Mouse (Mus musculus): ENCODE data around the gene Cers6. TPM values are rescaled to one million over a fixed set of nuclear protein-coding genes. Genes with fewer than 3 reads are reported as not detected.

Cers6 gene
- total RNA-seq, 2 experiments from 2014 or later: 69.2 to 74.0 TPM

DNA sequence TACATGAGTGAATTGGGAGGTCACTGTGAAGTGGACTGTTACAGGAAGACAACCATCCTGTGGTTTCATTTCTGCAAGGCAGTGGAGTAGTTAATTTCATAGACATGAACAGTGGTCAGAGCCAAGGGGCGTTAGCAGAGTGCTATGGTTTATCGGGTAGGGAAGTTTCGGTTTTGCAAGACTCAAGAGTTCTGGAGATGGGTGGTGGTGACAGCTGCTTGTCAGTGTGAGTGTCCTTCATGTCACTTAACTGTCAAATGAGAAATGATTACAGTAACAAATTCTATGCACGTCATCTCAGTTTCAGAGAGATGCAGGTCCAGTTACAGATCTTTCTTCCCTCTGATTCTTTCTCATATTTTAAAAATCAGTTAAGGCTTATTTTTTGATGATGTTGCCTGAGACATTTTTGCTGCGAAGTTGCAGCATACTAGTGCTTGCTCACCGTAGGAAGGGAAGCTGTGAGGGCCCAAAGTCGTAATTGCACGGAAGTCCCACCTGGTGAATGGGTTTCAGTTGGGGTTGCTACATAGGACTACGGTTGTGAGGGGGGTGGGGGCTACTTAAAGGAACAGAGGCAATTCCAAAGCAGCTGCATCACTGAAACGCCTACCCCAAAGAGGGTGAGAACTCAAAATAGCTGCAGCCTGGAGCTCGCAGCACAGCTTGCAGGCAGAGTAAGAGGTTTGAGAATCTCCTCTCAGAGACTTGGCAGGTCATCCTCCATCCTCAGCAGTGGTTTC lies 46.7 kb downstream of the Cers6 start:
- intact Hi-C loops (cut with DNase I): no loop called here
- DNase-seq (ENCODE audit: low spot score in 2 of 2): peak; percentile 38 to 41

- no peak for DNase-seq (ENCODE audit: low spot score in 2 of 2)
- intact Hi-C loops (cut with DNase I): no loop called here
These were observed 49.5 kb downstream of the Cers6 start for GRCm38 (mm10) chr2:68910727-68911126.

DNA sequence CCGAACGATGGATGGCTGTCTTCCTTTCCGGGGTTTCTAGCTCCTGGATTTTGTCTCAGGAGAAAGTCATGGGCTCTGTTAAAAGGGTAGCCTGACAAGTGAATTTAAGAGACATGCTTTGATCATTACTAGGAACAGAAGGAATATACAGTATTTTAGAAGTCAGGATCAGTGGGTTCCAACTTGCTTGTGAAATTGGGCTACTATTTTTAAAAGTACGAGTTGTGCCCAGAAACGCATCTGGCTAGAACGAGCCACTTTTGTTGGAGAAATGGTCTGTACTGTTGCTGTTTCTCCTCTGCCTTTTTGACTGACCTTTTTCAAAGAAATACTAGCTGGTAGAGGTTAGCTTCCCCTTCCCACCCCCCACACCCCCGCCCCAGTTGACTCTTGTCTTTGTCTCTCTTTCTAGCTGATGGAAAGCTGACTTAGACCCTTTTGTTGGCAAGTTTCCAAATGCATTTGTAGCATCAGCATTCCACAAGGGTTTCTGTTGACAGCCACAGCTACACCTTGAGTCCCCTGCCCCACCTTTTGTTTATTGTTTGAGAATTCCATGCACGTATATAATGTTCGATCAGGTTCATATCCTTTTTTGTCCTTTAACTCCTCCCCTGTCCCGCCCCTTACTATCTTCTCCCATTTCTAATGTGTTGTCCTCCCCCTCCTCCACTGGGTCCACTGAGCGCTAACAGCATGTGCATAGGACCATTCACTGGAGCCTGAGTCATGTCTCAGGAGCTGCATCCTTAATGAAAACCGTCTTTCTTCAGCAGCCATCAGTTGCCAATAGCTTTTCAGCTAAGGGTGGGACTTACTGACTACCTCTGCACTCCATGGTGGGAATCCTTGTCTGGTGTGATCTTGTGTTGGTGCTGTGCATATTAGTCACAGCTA lies 50.6 kb downstream of the Cers6 start:
- DNase-seq (ENCODE audit: low spot score in 2 of 2): peak in 1 of 2 experiments; percentile 55
- intact Hi-C loops (cut with DNase I): no loop called here

- no peak for DNase-seq (ENCODE audit: low spot score in 2 of 2)
- intact Hi-C loops (cut with DNase I): no loop called here
These were observed 54.5 kb downstream of the Cers6 start for GRCm38 (mm10) chr2:68915742-68916141.

DNA sequence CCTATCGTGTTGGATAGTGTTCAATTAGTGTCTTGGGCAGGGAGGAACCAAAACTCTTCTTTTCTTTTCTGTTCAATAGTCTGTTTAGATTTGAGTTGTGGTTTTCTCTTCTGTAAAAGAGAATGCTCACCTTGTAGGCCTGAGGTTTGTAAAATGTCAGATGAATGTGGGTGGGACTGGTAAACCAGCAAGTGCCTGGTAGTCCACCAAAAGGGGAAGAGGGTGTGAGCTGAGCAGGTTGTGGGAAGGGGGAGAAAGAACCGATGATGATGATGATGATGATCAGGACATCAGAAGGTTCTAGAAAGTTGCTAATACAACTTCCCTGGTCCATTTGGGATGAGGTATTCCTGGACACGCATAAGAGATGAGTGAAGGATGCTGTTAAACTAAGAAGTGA lies 55.1 kb downstream of the Cers6 start:
- intact Hi-C loops (cut with DNase I): no loop called here
- no peak for DNase-seq (ENCODE audit: low spot score in 2 of 2)

- intact Hi-C loops (cut with DNase I): no loop called here
- no peak for DNase-seq (ENCODE audit: low spot score in 2 of 2)
These were observed 55.8 kb downstream of the Cers6 start for GRCm38 (mm10) chr2:68917010-68917409.

- intact Hi-C loops (cut with DNase I): no loop called here
- no peak for DNase-seq (ENCODE audit: low spot score in 2 of 2)
These were observed 56.3 kb downstream of the Cers6 start for GRCm38 (mm10) chr2:68917524-68917923.

GRCm38 (mm10) chr2:68924344-68924743 lies 63.1 kb downstream of the Cers6 start:
- intact Hi-C loops (cut with DNase I): no loop called here
- DNase-seq (ENCODE audit: low spot score in 2 of 2): no peak

GRCm38 (mm10) chr2:68925542-68925941 lies 64.3 kb downstream of the Cers6 start:
- intact Hi-C loops (cut with DNase I): no loop called here
- no peak for DNase-seq (ENCODE audit: low spot score in 2 of 2)

GRCm38 (mm10) chr2:68926913-68927790 lies 65.9 kb downstream of the Cers6 start:
- DNase-seq (ENCODE audit: low spot score in 2 of 2): no peak

GRCm38 (mm10) chr2:68932240-68932639 lies 71.0 kb downstream of the Cers6 start:
- DNase-seq (ENCODE audit: low spot score in 2 of 2): no peak
- intact Hi-C loops (cut with DNase I): no loop called here

More at GRCm38 (mm10) chr2:68926913-68927790, 65.9 kb downstream of the Cers6 start:
- intact Hi-C loops (cut with DNase I): no loop called here

GRCm38 (mm10) chr2:68932656-68933055 lies 71.4 kb downstream of the Cers6 start:
- intact Hi-C loops (cut with DNase I): no loop called here
- no peak for DNase-seq (ENCODE audit: low spot score in 2 of 2)

GRCm38 (mm10) chr2:68934651-68935050 lies 73.4 kb downstream of the Cers6 start:
- no peak for DNase-seq (ENCODE audit: low spot score in 2 of 2)
- intact Hi-C loops (cut with DNase I): no loop called here

GRCm38 (mm10) chr2:68935721-68936294 lies 74.6 kb downstream of the Cers6 start:
- DNase-seq (ENCODE audit: low spot score in 2 of 2): no peak
- intact Hi-C loops (cut with DNase I): no loop called here

- no peak for DNase-seq (ENCODE audit: low spot score in 2 of 2)
- intact Hi-C loops (cut with DNase I): no loop called here
These were observed 75.5 kb downstream of the Cers6 start for GRCm38 (mm10) chr2:68936773-68937172.

- no peak for DNase-seq (ENCODE audit: low spot score in 2 of 2)
These were observed 76.6 kb downstream of the Cers6 start for GRCm38 (mm10) chr2:68937833-68938232.

DNA sequence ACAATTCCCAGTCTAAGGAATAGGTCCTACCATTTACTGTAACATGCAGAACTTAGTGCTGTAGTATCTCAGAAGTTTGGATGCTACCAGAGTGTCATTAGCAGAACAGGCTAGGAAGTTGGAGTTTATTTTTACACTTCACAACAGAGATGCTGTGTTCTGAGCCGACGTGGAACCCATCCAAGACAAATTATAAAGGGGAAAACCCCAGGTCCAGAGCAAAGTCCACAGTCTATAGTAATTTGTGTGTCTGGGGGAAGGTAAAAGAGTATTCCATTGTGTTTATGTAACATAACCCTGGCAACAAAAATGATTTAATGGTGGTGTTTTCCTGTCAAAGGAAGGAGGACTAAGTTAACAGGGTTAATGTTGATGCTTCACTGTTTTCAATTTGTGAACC lies 83.7 kb downstream of the Cers6 start:
- intact Hi-C loops (cut with DNase I): no loop called here
- no peak for DNase-seq (ENCODE audit: low spot score in 2 of 2)

More at GRCm38 (mm10) chr2:68937833-68938232, 76.6 kb downstream of the Cers6 start:
- intact Hi-C loops (cut with DNase I): no loop called here

GRCm38 (mm10) chr2:68945976-68946375 lies 84.7 kb downstream of the Cers6 start:
- no peak for DNase-seq (ENCODE audit: low spot score in 2 of 2)
- intact Hi-C loops (cut with DNase I): no loop called here

- DNase-seq (ENCODE audit: low spot score in 2 of 2): no peak
- intact Hi-C loops (cut with DNase I): no loop called here
These were observed 85.6 kb downstream of the Cers6 start for GRCm38 (mm10) chr2:68946819-68947218.

All from left cerebral cortex, postnatal 14 days (tissue).